Mouse (Mus musculus) urinary bladder, postnatal 10 days (tissue): ENCODE results near the gene Ntn1.

Experiments
- DNase-seq: peaks from one replicate; pipeline ENCODE4 v3.0.0; 2022; ENCODE audit warnings: low spot score

The Ntn1 gene

DNA sequence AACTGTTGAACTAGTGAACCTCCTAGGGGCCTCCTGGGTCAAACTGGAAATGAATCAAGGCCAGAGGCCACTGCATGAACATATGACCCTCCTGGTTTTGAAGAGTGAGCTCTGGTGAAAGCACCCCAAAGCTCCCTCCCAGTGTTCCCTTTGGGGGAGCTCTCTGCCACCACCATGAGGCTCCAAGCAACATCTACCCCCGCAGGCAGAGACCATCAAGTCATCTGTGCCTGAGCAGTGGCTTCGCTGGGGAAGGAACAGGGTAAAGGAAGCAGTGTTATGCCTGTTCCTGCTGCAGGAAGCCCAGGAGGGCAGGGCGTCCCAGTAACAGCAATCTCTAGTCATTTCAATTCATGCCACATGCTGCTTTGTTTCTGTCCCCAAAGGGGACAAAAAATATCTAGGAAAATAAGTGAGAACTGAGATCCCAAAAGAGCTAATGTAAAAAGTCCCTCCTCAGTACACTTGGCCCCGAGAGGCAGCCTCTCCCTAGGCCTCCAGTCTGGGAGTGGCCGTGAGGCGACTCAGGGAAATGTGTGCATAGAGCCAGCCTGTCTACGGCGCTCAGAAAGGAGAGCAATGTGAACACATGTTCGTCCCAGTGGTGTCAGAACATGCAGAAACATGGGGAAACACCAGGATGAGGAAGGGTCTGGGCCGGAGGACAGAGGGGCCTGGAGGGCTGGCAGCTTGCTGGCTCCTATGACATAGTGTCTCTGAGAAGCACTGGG lies 139.3 kb downstream of the Ntn1 start:
- no peak for DNase-seq

DNA sequence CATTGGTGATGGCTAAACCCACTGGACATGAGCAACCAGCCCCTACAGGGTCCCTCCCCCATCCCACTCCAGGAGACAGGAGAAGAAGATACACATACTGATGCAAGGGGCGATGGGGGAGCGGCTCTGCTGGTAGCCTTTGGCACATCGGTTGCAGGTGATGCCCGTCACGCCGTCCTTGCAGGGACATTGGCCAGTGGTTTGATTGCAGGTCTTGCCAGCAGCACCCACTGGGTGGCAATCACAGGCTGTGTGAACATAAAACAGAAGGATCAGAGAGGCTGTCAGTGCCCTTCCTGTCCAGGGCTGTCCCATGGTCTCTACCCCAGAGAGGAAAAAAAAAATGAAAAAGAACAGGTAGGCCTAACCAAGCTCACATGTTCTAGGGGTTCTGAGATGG lies 140.2 kb downstream of the Ntn1 start:
- no peak for DNase-seq

DNA sequence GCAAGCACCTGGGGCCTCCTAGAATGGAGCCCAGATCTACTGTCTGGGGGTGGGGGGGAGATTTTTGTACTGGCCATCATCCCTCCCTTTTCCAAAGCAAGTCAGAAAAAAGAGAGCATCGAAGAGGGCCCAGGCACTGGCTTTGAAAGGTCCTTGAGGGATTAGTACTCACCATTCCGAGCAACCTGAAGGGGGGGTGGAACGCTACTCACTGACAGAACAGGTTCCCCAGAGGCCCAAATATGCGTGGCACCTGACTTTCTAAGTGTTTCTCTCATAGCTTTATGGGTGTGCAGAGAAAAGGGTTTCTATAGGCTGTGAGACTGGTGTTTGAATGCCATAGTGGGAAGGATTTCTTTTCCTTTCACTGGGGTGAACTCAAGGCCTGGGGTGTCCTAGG lies 142.1 kb downstream of the Ntn1 start:
- no peak for DNase-seq

DNA sequence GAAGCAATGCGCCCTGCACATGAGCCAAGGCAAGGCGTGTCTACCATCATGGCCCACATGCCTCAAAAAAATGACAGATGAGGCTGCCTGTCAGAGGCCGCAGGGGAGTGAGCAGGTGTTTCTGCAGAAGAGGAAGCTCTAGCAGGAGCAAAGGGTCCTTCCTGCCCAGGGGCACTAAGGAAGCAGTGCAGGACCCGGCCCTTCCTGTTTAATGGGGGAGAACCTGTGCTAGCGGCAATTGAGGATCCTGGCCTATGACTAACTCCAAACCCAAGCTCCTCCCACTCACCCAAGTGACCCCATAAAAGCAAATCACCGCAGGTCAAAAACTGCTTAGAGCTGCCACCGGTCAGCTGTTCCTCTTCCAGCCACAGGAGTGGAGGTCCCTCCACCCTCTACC lies 147.1 kb downstream of the Ntn1 start:
- DNase-seq: no peak

DNA sequence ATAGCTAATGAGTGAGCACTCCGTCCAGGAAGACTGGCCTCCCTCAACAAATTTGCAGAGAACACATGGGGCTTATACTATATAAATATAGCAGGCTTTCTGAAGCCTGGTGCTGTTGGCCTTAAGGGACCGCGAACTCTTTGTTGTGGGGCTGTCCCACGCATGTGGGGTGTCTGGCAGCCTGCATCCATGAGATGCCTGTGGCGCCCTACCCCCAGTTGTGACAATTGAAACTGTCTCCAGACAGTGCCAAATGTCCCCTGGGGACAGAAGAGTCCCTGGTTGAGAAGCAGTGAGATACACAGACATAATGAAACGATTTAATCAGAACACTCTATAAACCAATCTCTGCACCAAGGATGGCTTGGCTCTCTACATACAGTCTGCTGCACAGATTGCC lies 150.5 kb downstream of the Ntn1 start:
- no peak for DNase-seq

DNA sequence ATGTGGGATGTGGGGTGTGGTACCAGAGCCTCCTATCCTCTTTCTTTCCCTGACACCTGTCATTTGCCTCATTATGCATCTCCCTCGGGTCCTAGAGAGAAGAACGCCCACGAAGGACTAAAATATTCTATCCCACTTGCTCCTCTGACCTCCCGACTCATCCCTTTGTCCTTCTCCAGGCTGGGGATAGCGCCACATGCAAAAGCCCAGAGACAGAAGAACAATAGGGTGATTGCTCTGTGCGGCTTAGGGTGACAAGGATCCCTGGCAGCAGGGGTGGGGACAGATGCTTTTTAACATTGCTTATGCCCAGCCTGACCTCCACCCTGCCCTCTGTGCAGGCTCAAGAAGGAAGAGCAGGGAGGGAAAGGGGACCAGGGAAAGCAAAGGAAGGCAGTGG lies 152.7 kb downstream of the Ntn1 start:
- no peak for DNase-seq

DNA sequence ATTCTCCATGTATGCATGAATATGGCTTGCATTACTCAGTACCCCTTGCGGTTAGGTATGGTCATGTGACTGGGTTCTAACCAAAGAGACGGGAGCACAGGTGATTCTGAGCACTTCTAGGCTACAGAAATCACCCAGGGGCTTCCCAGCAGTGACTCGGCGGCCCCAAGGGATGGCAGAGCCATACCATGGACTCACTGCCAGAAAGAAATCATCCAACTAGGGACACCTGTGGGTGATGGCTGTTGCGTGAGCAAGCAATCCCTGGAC lies 155.7 kb downstream of the Ntn1 start:
- DNase-seq: no peak

DNA sequence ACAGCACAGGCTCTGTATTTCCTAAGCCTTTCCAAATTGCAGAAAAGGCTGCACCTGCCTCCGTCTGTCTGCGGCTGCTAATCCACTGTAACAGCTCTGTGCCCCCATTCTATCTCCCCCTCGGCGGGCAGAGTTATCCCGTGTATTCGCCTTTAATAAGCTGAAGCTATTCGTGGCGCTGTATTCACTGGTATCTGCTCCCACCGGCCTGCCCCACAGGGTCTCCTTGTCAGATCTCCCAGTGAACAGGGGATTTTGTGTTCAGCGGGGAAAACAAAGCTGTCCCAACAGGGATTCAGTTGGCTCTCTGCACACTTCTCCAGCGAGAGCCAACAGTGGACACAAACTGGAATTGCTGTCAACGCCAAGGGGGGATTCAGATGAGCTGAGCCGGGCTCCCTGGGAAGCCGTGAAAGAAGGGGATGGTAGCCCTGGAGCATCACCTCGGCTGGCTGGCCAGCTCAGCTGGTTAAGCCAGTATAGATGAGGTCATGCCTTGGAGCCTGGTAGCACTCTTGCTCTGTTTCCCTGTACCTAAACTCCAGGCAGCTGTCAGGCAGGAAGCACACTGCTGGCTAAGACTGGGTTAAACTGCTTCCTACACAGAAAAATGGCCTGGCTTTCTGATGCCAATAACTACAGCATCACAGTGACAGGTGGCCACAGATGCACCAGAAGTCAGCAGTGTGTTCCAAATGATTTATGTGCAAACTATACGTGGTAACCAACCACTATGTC lies 156.2 kb downstream of the Ntn1 start:
- no peak for DNase-seq

DNA sequence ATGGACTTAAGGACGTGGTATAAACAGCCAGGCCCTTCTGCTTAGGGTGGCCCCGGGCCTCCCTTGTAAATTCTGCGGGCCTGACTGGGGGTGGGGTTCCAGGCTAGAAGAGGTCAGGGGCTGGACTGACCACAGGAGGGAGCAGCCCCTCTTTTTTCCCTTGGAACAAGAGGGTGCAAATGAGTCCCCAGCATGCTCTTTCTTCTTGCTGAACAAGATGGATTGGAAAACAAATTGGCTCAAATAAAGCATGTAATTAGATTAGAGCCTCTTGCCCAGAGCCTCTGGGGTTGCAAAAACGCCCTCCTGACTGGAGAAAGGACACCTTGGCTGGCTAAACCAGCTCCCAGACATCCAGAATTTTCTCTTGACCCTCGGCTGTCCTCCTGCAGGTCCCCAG lies 160.9 kb downstream of the Ntn1 start:
- DNase-seq: no peak

DNA sequence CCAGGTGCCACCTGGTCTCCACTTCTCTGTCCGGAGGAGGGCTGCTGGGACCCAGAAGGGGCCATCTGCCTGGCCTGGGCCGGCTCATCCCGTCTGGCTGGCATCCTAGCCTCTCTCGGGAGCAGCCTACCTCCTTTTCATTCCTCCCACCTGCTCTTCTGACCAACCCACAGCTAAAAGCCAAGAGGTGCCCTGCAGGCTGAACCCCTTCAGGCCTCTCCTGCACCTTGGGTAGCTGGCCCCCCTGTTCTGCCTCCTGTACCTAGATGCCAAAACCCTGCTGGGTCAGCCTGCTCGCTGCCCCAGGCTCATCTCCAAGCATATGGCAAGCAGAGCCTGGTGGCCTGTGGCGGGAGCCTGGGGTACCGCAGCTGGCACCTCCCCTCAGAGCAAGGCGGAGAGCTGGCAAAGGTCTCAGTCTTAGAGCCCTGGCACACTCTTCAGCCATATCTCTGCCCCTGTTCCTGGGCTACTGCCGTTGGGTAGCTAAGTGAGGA lies 167.1 kb downstream of the Ntn1 start:
- no peak for DNase-seq

DNA sequence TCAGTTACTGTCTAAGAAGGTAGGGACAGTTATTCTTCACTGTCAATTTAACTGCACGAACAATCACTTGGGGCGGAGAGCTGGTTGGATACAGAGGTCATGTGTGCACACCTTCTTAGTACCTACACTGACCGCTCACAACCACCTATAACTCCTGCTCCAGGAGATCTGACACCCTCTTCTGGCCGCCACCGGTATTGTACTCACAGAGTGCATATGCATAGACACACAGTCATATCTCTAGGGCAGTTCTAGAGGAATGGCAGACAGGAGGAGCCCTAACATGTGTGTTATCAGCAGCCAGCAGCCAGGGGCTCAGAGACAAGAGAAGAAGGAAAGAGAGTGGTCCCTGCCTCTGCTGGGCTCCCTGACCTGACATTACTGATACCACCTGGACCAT lies 169.1 kb downstream of the Ntn1 start:
- no peak for DNase-seq

DNA sequence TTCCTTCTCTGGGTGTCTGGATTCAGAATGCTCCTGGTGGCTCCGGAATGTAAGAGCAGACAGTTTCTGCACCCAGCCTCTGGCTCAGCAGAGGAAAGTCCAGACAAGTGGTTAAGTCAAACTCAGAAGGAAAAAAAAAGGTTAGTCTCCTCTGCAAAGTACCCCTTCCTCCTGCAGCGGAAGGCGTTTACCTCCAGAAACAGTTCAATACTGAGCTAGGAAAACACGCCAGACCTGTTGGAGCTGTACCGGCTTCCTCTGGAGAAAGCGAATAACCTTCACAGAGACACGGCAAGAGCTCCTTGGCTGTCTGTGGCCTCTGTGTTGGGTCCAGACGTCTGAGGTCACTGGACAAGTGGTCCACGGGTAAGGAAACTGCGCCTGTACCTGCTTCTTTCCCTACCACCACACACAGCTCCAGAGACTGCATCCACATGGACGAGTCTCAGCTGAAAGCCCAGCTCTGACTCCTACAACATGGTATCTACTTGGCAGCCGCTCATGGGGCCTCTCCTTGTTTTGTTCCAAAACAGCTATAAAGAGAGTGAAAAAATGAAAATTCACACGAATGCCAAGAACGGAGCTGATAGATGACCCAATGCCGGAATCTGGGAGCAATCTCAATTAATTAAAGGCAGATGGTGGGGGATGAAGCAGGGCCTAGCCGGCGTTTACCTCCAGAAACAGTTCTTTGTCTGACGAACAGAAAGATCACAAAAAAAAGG lies 171.5 kb downstream of the Ntn1 start:
- DNase-seq: no peak

DNA sequence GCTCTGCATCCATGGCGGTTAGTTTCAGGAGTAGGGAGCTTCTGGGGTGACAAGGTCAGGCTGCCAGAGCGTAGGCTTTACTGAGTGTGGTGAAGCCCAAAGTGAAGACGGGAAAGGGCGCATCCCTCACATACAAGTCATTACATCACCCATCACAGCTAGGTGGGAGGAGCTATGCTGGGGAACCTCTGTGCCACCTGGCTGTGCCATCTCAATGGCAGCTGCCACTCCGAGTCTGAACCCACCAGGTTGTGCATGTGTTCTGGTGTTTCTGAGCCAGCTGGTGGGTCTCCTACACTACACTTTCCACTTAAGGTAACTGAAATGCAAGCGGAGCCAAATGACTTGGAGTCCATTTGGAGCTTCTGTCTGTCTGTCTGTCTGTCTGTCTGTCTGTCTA lies 172.8 kb downstream of the Ntn1 start:
- DNase-seq: no peak

DNA sequence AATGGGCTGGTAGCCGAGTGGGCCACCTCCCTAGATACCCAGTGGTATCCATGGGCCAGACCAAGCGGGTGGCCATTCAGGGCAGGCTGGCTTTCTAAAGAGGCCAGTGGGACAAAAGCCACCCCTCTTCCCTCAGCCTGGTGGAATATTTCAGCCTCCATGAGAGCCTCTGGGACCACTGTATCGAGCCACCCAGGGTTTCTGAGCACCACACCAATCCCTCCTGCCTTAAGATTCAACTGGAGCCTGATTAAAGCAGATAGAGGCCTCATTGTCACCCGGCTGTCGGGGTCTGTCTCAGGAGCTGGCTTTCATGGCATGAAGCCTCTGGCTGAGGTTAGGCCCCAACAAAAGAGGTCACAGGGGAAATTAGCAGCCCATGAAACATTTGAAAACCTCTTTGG lies 174.0 kb downstream of the Ntn1 start:
- no peak for DNase-seq

DNA sequence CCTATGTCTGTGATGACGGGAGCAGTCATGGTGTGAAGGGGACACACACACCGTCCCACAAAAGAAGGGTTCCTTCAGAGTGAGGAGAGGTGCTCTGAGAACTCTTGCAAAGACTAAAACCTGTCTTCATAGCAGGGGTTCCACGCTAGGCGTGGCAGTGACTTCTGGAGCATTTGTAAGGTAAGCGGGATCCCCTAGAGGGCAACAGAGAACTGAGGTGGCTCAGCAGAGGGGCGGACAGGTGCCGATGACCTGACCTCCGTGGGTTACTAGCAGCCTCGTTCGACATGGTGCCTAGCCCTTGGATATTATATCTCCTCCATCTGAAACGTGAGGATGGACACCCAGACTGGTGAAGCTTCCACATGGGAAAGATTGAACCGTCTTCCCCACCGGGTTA lies 177.5 kb downstream of the Ntn1 start:
- DNase-seq: no peak

DNA sequence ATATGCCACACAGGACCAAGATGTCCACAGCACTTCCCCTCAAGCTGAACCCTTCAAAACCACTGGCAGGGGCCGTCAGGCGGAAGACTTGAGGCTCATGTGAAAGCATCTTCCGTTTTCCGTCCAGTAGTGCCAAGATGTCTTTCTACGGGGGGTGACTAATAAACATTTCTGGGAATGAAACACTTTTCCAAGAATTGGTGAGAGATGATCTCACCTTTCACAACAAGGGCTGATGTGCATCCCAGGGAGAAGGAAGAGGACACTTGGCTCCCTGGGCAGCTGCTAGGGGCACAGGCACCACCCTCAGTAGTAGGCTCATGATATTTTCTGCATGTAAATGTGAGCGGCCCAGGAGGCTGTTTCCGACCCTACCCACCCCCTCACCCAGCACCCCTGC lies 178.4 kb downstream of the Ntn1 start:
- no peak for DNase-seq

DNA sequence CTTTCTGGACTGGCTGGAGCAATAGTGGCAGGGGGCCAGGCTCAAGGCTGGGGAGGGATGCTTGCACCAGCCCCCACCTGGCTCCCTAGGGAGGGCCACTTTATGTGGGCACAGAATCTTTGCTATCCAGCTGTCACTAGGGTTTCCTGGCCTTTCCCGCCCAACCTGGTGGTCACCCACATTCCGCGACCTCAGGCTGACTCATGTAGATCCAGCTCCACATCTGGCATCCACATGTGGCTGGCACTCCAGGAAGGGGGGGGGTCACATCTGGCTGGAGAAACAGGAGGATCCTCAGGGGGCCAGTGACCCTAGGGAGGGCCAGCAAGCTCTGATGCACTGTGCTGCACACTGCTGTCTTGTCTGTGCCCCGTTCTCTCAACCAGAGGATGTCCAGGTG lies 179.9 kb downstream of the Ntn1 start:
- no peak for DNase-seq

DNA sequence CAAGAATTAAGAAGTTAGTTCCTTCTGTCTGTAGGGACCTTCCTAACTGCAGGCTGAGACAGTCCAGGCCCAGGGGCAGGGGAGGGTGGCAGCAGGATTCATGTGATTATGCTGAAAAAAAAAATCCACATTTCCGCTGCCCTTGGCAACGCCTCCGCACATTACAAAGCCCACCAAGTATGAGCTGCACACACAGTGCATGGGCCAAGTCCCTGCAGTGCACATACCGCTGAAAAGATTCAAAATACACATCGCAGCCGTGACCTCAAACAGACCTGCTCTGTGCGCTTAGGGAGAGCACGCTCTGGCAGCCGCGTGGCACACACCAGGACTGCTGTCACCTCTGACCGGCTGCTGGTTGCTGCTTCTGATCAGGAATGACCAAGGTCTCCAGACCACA lies 184.6 kb downstream of the Ntn1 start:
- DNase-seq: no peak

DNA sequence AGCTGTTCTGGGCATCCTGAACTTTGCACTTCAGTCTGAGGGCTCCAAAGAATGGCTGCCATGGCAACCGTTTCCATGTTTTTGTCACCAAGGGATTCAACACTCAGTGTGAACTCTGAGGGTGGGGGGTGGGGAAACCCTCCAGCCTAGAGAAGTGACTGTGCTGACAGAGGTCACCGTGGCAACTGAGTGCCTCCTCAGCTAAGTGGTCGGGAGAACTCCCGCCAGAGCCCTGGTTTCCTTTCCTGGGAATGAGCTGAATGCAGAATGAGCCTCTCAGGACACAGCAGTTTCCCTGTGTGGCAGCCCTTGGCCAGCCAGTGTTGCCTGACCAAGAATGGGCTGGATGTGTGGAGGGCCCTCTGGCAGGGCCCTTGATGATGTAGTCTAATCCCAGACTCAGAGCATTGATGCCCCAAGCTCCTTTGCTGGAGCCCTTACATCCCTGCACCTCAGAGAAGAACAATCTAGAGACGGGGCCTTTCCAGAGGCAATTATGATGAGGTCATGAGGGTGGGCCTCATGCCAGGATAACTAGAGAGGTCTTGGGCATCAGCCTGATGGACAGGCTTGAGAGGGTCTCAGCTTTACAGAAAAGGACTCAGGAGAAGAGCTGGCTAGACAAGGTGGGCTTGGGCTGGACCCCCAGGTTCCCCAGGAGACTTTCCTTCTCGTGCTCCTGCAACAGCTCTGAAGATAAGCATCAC lies 185.3 kb downstream of the Ntn1 start:
- no peak for DNase-seq

DNA sequence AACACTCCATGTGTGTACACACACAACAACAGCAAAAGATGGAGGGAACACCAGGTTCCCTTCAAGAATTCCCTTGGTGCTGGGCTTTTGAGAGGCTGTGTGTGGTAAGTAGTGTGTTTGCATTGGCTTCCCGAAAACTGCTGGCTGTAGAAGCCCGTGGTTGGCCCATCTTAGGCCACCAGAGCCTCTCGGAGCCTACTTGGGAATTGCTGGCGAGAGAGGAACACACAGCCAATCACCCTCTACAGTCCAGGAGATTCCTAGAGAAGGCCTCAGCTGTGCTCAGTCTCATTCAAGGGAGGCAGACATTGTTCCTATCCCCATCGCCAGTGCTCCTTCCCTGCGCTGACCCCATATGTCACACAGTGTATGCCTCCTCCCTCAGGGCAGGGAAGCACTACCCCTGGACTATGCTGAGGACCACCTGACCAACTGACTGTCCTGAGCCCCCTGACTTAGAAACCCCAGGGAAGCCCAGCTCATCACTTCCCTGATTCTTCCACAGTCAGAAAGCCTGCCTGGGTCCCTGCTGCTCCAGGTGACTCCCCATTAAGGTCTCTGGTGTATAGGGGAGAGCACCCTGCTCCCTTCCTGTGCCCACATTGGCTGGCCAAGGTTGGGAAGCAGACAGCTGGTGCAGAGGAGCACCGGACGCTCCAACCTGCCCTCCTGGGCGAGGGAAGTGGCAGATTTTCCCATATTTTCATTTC lies 186.0 kb downstream of the Ntn1 start:
- no peak for DNase-seq

DNA sequence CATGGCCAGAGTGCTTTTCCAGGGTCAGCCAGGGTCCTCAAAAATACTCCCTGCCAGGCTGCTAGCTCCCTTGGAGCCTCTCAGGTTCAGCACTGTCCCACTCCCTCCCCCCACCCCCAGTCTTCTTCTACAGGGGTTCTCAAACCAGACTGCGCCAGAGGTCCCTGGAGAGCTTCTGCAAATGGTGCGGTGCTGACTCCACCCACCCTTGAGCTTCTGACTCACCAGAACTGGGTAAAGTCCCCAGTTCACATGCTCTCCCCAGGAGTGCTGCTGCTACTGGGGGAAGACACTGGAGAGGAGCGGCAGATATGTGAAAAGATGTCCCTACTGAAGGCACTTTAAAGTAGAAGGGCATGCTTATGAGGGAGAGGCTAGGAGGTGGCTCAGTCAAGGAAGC lies 186.7 kb downstream of the Ntn1 start:
- no peak for DNase-seq

DNA sequence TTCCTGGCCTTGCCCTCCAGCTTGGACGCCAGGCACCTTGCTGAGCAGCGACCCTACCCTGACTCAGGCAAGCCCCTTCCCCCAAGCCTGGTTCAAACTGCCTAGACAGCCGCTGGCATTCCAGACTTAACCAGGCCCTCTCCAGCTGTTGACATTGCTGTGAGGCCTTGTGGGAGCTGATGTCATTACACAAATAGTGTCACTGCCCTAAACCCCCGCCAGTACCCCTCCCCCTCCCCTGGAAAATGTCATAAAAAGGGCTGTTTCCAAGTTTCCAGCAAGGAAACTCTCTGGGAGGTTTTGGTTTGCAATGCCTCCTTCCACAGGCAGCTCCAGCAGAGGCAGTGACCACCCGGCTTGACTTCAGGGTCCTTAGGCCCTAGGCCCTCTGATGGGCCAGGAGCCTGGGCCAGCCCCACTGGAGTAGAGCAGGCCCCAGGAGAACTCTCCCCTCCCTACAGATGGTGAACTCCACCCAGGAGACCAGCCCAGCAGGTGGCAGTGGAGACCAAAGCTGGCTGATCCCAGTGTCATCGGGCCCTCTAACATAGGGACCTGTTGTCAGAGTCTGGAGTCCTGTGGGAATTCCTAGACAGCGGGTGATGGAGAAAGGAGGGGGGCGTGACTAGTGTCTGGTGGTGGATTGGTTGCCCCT lies 188.6 kb downstream of the Ntn1 start:
- no peak for DNase-seq
